Mouse (Mus musculus): ENCODE data around the gene Vmn1r232. TPM values are rescaled to one million over a fixed set of nuclear protein-coding genes. Genes with fewer than 3 reads are reported as not detected.
A peak's percentile ranks its signal among the peaks of the same experiment; 100 is the strongest.

The Vmn1r232 gene
- not detected in 2 replicates for polyA plus RNA-seq (2014; fragmentation: Nextera tagmentation; extraction: Ambion mirVana)

DNA sequence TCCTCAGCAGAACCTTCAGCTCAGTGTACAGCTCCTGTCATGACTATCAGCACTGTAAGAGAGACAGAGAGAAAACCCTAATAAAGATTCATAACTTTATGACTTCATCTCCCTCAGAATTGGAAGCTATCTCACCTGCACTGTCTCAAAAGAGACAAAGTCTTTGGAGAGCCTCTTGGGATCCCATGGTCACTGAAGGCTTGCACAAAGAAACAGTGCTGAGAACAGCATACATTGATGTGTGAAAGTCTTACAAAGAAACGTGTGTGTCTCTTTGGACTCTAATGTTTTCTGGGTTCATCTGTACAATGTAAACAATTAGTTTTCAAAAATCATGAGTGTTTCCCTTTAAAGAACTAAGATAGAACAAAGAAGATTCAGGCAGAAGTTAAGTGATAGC lies at the start of gene Vmn1r232:
Gene Vmn1r232, minus strand, starts transcription at position 101 of the 400 bp plus-strand sequence.
- Histone ChIP-seq H3K9me3 (ENCODE audit: control insufficient read depth, low read length) (no peaks in the 10 kb centered on the region; the same call in 1 of the 2 replicates), H3K4me1 (replicated peaks; ENCODE audit: control insufficient read depth, insufficient read depth, low read length) (no peaks in the 10 kb centered on the region), H3K9ac (ENCODE audit: low read depth, low read length) (no peak within 1 kb of the TSS), H3K4me2 (no peak within 1 kb of the TSS), H3K27ac (ENCODE audit: low read depth, low read length) (no peak within 1 kb of the TSS), H3K4me3 (ENCODE audit: low read depth, low read length) (no peak within 1 kb of the TSS), H3K36me3 (ENCODE audit: control insufficient read depth, insufficient read depth, low read length) (no peaks in the 10 kb centered on the region), H3K27me3 (replicated peaks; ENCODE audit: control insufficient read depth, insufficient read depth, low read length) (no peaks in the 10 kb centered on the region)
- DNase-seq (ENCODE audit: low spot score) (no peak), ATAC-seq (replicated peaks; ENCODE audit: low FRiP score) (no peak)
- 43% methylated on average over 1 of the region's 1 CpGs for WGBS

DNA sequence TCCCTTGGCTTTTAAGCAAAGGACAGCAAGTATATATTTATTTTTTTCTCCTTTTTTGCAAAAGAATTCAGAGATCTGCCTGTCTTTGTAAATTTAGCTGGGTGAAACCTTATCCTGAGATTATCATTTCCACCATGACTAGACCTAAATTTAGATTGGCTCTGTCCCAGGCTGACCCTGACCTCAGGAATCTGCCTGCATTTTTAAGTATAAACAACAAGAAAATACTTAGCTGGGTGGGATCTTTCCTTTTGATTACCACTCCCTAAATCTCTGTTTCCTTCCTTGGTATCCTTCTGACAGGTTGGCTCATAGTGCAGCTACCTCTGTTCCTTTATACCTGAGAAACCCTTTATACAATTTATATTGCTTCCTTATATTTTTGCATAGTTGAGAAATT lies 47.2 kb upstream of the Vmn1r232 start:
- Histone ChIP-seq H3K4me2 (no peak overlapping the region), H3K27me3 (replicated peaks; ENCODE audit: control insufficient read depth, insufficient read depth, low read length) (no peaks in the 10 kb centered on the region), H3K4me1 (replicated peaks; ENCODE audit: control insufficient read depth, insufficient read depth, low read length) (no peaks in the 10 kb centered on the region), H3K9ac (ENCODE audit: low read depth, low read length) (no peak overlapping the region), H3K27ac (ENCODE audit: low read depth, low read length) (no peak overlapping the region), H3K4me3 (ENCODE audit: low read depth, low read length) (no peak overlapping the region), H3K36me3 (ENCODE audit: control insufficient read depth, insufficient read depth, low read length) (peaks cover 39% of the 10 kb centered on the region; the same call in 1 of the 2 replicates), H3K9me3 (ENCODE audit: control insufficient read depth, low read length) (no peaks in the 10 kb centered on the region)
- ATAC-seq (replicated peaks; ENCODE audit: low FRiP score): no peak
- no peak for DNase-seq (ENCODE audit: low spot score)

DNA sequence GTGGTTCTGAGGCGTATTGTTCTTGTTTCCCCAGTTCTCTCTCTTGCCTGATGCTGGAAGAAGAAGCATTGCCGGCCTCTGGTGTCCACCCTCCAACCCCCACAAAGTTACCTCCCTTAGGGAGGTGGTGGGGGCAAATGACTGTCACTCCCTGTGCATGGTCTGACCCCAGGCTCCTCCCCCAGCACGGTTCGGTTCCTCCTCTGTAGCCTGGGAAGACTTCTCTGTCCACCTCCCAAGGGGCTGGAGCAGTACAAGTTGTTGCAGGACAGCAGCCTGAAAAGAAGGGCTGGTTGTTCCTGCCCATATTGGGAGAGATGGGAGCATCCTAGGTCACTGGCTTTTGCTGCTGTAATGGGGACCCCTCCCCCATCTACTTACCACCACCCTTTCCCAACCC lies 45.9 kb upstream of the Vmn1r232 start:
- no peak overlapping the region for H3K9ac ChIP-seq (ENCODE audit: low read depth, low read length)
- no peaks in the 10 kb centered on the region for H3K27me3 ChIP-seq (replicated peaks; ENCODE audit: control insufficient read depth, insufficient read depth, low read length)
- no peak overlapping the region for H3K27ac ChIP-seq (ENCODE audit: low read depth, low read length)
- no peaks in the 10 kb centered on the region for H3K9me3 ChIP-seq (ENCODE audit: control insufficient read depth, low read length)
- peaks cover 48% of the 10 kb centered on the region for H3K36me3 ChIP-seq (ENCODE audit: control insufficient read depth, insufficient read depth, low read length)
- H3K4me2 ChIP-seq: no peak overlapping the region
- 76% methylated on average over 4 of the region's 4 CpGs for WGBS
- H3K4me3 ChIP-seq (ENCODE audit: low read depth, low read length): no peak overlapping the region
- DNase-seq (ENCODE audit: low spot score): no peak
- no peaks in the 10 kb centered on the region for H3K4me1 ChIP-seq (replicated peaks; ENCODE audit: control insufficient read depth, insufficient read depth, low read length)
- no peak for ATAC-seq (replicated peaks; ENCODE audit: low FRiP score)

DNA sequence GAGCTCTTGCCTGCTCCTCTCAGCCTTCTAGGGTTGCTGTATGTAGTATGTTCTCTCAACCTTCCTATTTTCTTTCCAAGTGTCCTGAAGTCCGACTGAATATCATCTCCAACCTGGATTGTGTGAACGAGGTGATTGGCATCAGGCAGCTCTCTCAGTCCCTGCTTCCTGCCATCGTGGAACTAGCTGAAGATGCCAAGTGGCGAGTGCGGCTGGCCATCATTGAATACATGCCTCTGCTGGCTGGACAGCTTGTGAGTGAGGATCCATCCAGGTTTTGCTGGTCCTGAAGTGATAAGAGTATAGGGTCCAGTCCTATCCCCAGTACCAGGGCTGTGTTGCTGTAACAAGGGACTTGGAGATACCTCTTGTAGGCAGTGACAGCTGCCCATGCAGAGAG lies 40.9 kb upstream of the Vmn1r232 start:
- ATAC-seq (replicated peaks; ENCODE audit: low FRiP score) (no peak), DNase-seq (ENCODE audit: low spot score) (no peak)
- no peaks in the 10 kb centered on the region for H3K9me3 ChIP-seq (ENCODE audit: control insufficient read depth, low read length)
- H3K9ac ChIP-seq (ENCODE audit: low read depth, low read length): no peak overlapping the region
- no peak overlapping the region for H3K27ac ChIP-seq (ENCODE audit: low read depth, low read length)
- no peak overlapping the region for H3K4me3 ChIP-seq (ENCODE audit: low read depth, low read length)
- peaks cover 76% of the 10 kb centered on the region for H3K36me3 ChIP-seq (ENCODE audit: control insufficient read depth, insufficient read depth, low read length)
- H3K27me3 ChIP-seq (replicated peaks; ENCODE audit: control insufficient read depth, insufficient read depth, low read length): no peaks in the 10 kb centered on the region
- no peaks in the 10 kb centered on the region for H3K4me1 ChIP-seq (replicated peaks; ENCODE audit: control insufficient read depth, insufficient read depth, low read length)
- 96% methylated on average over 5 of the region's 5 CpGs for WGBS
- no peak overlapping the region for H3K4me2 ChIP-seq

DNA sequence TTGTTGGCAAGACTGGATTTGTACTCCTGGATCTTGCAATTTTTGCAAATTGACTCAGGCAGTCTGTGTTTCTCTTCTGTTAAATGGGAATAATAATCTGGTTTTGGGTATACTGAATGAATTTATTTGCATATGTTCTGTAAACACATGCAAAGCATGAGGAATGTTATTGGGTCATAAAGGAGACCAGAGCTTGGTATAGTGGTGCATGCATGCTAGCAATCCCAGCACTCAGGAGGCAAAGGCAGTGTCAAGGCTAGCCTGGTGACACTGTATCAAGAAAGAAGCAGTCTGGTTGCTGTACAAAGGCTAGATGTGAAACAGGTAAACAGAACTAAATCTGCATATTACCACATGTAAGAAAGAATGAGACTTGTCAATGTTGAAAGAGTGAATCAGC lies 27.1 kb upstream of the Vmn1r232 start:
- H3K27me3 ChIP-seq (replicated peaks; ENCODE audit: control insufficient read depth, insufficient read depth, low read length): no peaks in the 10 kb centered on the region
- no peaks in the 10 kb centered on the region for H3K36me3 ChIP-seq (ENCODE audit: control insufficient read depth, insufficient read depth, low read length)
- no peaks in the 10 kb centered on the region for H3K9me3 ChIP-seq (ENCODE audit: control insufficient read depth, low read length)
- ATAC-seq (replicated peaks; ENCODE audit: low FRiP score): no peak
- peak overlapping the region; percentile 79 for H3K9ac ChIP-seq (ENCODE audit: low read depth, low read length)
- H3K4me3 ChIP-seq (ENCODE audit: low read depth, low read length): peak overlapping the region; percentile 69
- H3K4me1 ChIP-seq (replicated peaks; ENCODE audit: control insufficient read depth, insufficient read depth, low read length): peaks cover 9% of the 10 kb centered on the region
- DNase-seq (ENCODE audit: low spot score): no peak
- no peak overlapping the region for H3K27ac ChIP-seq (ENCODE audit: low read depth, low read length)
- peak overlapping the region; percentile 75 for H3K4me2 ChIP-seq

DNA sequence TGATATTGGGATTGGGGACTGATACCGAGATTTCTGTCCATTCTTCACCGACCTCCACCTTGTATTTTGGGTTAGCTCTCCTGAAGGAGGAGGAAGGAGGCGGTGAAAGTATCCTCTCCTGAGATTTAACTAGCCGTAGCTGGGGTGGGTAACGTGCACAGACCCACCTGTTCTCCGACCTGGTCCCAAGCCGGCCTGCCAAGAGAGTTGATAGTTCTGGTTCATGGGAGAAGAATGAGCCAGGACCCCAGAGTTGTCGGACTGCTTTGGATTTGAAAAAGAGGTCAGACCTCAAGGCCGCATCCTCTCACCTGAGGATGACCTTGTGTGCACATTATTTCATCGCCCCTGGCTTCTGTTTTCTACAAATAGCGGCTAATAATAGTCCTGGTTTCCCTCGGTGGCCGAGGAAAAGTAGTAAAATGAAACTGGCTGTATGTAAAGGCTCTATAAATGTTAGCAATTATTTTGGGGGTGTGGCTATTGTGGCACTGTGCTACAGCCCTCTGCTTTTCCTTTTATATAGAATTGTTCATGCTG lies 26.6 kb upstream of the Vmn1r232 start:
- peak overlapping the region; percentile 86; the same call in 1 of the 2 replicates for H3K27ac ChIP-seq (ENCODE audit: low read depth, low read length)
- H3K4me2 ChIP-seq: peak overlapping the region; percentile 75
- peak overlapping the region; percentile 69 for H3K4me3 ChIP-seq (ENCODE audit: low read depth, low read length)
- no peaks in the 10 kb centered on the region for H3K36me3 ChIP-seq (ENCODE audit: control insufficient read depth, insufficient read depth, low read length)
- DNase-seq (ENCODE audit: low spot score): no peak
- H3K4me1 ChIP-seq (replicated peaks; ENCODE audit: control insufficient read depth, insufficient read depth, low read length): peaks cover 9% of the 10 kb centered on the region
- no peaks in the 10 kb centered on the region for H3K9me3 ChIP-seq (ENCODE audit: control insufficient read depth, low read length)
- under 1% methylated on average over 13 of the region's 13 CpGs for WGBS
- H3K27me3 ChIP-seq (replicated peaks; ENCODE audit: control insufficient read depth, insufficient read depth, low read length): no peaks in the 10 kb centered on the region
- H3K9ac ChIP-seq (ENCODE audit: low read depth, low read length): peak overlapping the region; percentile 79
- no peak for ATAC-seq (replicated peaks; ENCODE audit: low FRiP score)

DNA sequence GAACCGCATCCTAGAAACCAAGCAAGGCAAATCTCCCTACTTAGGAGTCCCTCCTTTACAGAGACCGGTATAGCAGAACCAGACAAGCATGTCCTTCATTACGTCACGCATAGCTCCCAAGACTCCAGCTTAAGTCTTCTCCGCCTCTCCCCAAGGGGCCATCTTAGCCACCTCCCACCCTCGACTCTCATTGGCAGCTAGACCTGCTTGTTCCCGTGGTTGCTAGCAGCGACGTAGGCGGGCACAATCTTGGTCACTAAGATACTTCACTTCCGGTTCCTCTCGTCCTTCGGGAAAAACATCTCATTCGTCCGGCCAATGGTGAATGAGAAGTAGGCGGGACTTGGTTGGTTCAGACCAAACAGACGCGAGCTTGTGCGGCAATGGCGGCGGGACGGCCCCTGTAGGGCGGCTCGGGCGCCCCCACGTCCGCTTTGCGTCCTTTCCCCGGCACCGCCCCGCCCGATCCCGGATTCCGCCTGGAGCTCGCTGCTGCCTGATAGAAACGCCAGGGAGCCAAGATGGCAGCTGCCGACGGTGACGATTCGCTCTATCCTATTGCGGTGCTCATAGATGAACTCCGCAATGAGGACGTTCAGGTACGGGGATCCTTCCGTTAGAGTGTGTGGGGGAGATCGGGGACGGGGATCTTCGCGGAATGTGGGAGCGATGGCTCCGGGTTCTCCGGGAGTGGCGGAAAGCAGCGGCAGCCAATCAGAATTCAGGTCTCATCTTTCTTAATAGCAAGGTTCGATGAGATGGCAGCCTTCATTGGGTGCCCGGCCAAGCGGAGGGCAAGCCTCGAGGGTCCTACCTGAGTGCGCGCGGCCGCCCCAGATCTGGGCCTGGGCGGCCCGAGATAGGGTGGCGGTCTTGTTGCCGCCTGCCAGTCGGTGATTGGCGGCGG lies 25.7 kb upstream of the Vmn1r232 start, which contains the start of gene Ppp2r1a:
Gene Ppp2r1a, plus strand, starts transcription at position 327 of the 907 bp plus-strand sequence.
- ATAC-seq (replicated peaks; ENCODE audit: low FRiP score) (peak; percentile 97), DNase-seq (ENCODE audit: low spot score) (peak; percentile 96)
- peaks cover 9% of the 10 kb centered on the region for H3K4me1 ChIP-seq (replicated peaks; ENCODE audit: control insufficient read depth, insufficient read depth, low read length)
- H3K4me2 ChIP-seq: peak within 1 kb of the TSS; percentile 75
- peak within 1 kb of the TSS; percentile 86 for H3K27ac ChIP-seq (ENCODE audit: low read depth, low read length)
- no peaks in the 10 kb centered on the region for H3K27me3 ChIP-seq (replicated peaks; ENCODE audit: control insufficient read depth, insufficient read depth, low read length)
- peak within 1 kb of the TSS; percentile 79 for H3K9ac ChIP-seq (ENCODE audit: low read depth, low read length)
- peak within 1 kb of the TSS; percentile 69 for H3K4me3 ChIP-seq (ENCODE audit: low read depth, low read length)
- WGBS: 1% methylated on average over 67 of the region's 69 CpGs
- no peaks in the 10 kb centered on the region for H3K36me3 ChIP-seq (ENCODE audit: control insufficient read depth, insufficient read depth, low read length)
- H3K9me3 ChIP-seq (ENCODE audit: control insufficient read depth, low read length): no peaks in the 10 kb centered on the region

DNA sequence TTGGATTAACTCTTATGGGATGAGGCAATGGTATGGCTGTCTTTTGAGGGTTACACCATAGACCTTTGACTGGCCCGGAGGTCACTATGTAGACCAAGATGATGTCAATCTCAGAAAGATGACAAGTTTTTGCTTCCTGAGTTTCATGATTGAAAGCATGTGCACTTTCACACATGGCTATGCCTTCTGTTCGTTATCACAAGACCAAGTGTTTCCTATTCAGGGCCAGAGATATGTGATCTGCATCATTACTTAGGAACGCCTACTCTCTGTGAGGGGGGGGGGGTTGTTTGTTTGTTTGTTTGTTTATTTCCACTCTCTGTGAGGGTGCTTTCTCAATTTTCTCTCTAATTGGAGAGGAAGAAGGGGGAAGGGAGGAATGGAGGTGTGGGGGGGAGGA lies 24.7 kb upstream of the Vmn1r232 start:
- peak overlapping the region; percentile 71 for H3K9ac ChIP-seq (ENCODE audit: low read depth, low read length)
- H3K4me2 ChIP-seq: peak overlapping the region; percentile 72
- peaks cover 9% of the 10 kb centered on the region for H3K4me1 ChIP-seq (replicated peaks; ENCODE audit: control insufficient read depth, insufficient read depth, low read length)
- WGBS: 55% methylated on average over 3 of the region's 3 CpGs
- H3K9me3 ChIP-seq (ENCODE audit: control insufficient read depth, low read length): no peaks in the 10 kb centered on the region
- DNase-seq (ENCODE audit: low spot score): no peak
- H3K27me3 ChIP-seq (replicated peaks; ENCODE audit: control insufficient read depth, insufficient read depth, low read length): no peaks in the 10 kb centered on the region
- H3K4me3 ChIP-seq (ENCODE audit: low read depth, low read length): peak overlapping the region; percentile 69
- peak overlapping the region; percentile 75; the same call in 1 of the 2 replicates for H3K27ac ChIP-seq (ENCODE audit: low read depth, low read length)
- no peak for ATAC-seq (replicated peaks; ENCODE audit: low FRiP score)
- H3K36me3 ChIP-seq (ENCODE audit: control insufficient read depth, insufficient read depth, low read length): no peaks in the 10 kb centered on the region

All from liver, embryonic 11.5 days (tissue).